Mouse (Mus musculus) mammary gland, adult 2 months (tissue): ENCODE results near the gene Oip5. TPM values are rescaled to one million over a fixed set of nuclear protein-coding genes. Genes with fewer than 3 reads are reported as not detected.

Source experiments
- polyA plus RNA-seq: library from polyadenylated mRNA; depleted of rRNA; stranded (reverse); fragments of >200 nt; gene quantifications from 2 replicates; pipeline ENCODE4 v1.2.3, GENCODE M21; 2012; ENCODE audit warnings: low replicate concordance; rRNA removed

The Oip5 gene
- 1.3 and 2.0 TPM in 2 replicates for polyA plus RNA-seq

GRCm38 (mm10) chr2:119618199-119618982 lies at the start of gene Oip5, which contains the start of gene Nusap1:
Oip5 (minus strand) TSS chr2:119618469.
Nusap1 (plus strand) TSS chr2:119618298.

GRCm38 (mm10) chr2:119662220-119663182 lies 44.2 kb upstream of the Oip5 start, which contains the start of gene Ndufaf1:
Ndufaf1 (minus strand) TSS chr2:119662827.

Other genes starting within 250 kb of the Oip5 start
- 7.6 and 9.3 TPM in 2 replicates for gene Ino80, start 140.8 kb downstream of the Oip5 start, polyA plus RNA-seq
- gene Exd1, start 70.8 kb downstream of the Oip5 start, polyA plus RNA-seq, result 0.80 and 1.7 TPM in 2 replicates
- 154 and 378 TPM in 2 replicates for gene Chp1, start 70.8 kb downstream of the Oip5 start, polyA plus RNA-seq
- gene Nusap1, start 171 bp downstream of the Oip5 start, polyA plus RNA-seq, result 0.36 and 0.55 TPM in 2 replicates
- gene Ndufaf1, start 44.4 kb upstream of the Oip5 start, polyA plus RNA-seq, result 2.7 and 7.4 TPM in 2 replicates
- 7.4 and 9.9 TPM in 2 replicates for gene Rtf1, start 56.6 kb upstream of the Oip5 start, polyA plus RNA-seq
- 4.6 and 7.2 TPM in 2 replicates for gene Itpka, start 123.9 kb upstream of the Oip5 start, polyA plus RNA-seq
- 5.6 and 8.0 TPM in 2 replicates for gene Ltk, start 142.0 kb upstream of the Oip5 start, polyA plus RNA-seq
- 26.8 and 36.7 TPM in 2 replicates for gene Rpap1, start 169.1 kb upstream of the Oip5 start, polyA plus RNA-seq
- gene Tyro3, start 179.3 kb upstream of the Oip5 start, polyA plus RNA-seq, result 9.2 and 10.1 TPM in 2 replicates